Mouse (Mus musculus): Measurements from ENCODE around the gene Kcnb1.

Kcnb1 gene

GRCm38 (mm10) chr2:167128699-167129607, 61.0 kb downstream of the Kcnb1 start:
- peak; percentile 41 for DNase-seq (ENCODE audit: low spot score)

DNA sequence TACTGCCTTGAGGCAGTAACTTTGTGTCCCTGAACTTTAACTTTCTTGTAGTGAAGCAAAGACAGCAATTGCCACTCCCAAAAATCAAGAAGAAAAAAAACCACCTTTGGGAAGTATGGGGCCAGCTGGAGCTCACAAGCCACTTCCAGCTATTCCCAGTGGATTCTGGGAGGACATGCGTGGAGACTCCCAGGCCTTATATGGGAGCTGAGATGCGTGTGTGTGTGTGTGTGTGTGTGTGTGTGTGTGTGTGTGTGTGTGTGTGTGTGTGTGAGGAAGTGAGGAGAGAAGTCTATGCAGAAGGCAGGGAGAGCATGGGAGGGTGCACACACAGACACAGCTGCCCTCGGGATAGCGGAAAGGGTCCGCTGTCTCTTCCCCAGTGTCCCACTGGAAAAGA, 62.6 kb downstream of the Kcnb1 start:
- no peak for DNase-seq (ENCODE audit: low spot score)

DNA sequence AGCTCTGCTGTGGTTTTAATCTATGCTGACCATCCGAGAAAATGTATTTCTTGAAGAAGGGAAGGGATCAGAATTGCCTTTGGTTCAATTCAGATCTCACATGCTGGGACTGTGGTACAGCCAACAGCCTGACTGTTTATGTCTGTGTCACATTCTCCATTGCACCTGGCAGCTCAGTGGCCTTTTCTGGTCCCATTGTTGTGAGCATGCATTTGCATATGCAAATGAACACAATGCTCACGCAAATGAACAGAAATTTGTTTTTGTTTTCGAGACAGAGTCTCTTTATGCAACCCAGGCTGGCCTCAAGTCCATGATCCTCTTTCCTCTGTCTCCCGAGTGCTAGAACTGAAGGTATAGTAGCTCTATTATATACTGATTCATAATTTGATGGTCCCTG, 64.2 kb downstream of the Kcnb1 start:
- DNase-seq (ENCODE audit: low spot score), result no peak

GRCm38 (mm10) chr2:167123936-167124335, 66.0 kb downstream of the Kcnb1 start:
- no peak for DNase-seq (ENCODE audit: low spot score)

- DNase-seq (ENCODE audit: low spot score), result no peak
These were observed 67.2 kb downstream of the Kcnb1 start for GRCm38 (mm10) chr2:167122737-167123136.

DNA sequence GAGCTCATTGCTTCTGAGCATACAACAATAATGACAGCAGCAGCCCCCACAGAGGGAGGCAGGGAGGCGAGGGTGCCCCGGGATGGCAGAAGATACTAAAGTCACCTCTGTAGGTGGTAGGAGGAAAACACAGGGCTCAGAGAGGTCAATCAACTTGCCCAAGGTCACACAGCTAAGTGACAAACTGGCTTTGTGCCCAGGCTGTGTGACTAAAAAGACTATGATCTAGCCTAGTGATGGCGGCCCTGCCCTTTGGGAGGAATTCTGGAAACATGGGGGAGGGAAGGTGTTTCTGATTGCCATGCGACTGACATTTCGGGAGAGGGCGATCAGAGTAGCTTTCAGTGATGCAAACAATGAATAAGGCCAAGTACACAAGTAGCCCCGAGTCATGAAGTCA, 68.0 kb downstream of the Kcnb1 start:
- no peak for DNase-seq (ENCODE audit: low spot score)

DNA sequence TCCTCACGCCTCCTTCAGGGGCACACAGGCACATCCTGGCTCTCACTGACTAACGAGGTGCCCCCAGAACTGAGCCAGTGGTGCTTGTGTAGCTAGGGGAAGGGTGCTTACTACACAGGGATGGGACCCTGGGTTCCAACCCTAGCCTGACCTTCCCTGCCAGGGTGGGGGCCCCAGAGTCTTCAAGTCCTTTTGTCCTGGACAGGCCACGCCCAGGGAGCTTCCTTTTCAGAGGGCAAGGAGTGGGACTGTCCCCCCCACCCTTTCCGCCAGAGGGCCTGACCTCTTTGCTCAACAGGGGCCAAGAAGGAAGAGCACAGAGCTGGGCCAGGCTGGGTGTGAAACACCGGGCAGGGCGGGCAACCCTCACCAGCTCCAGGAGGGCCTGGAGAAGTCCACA, 68.7 kb downstream of the Kcnb1 start:
- no peak for DNase-seq (ENCODE audit: low spot score)

GRCm38 (mm10) chr2:167120186-167120830, 69.6 kb downstream of the Kcnb1 start:
- no peak for DNase-seq (ENCODE audit: low spot score)

- DNase-seq (ENCODE audit: low spot score), result no peak
These were observed 71.9 kb downstream of the Kcnb1 start for GRCm38 (mm10) chr2:167118046-167118445.

DNA sequence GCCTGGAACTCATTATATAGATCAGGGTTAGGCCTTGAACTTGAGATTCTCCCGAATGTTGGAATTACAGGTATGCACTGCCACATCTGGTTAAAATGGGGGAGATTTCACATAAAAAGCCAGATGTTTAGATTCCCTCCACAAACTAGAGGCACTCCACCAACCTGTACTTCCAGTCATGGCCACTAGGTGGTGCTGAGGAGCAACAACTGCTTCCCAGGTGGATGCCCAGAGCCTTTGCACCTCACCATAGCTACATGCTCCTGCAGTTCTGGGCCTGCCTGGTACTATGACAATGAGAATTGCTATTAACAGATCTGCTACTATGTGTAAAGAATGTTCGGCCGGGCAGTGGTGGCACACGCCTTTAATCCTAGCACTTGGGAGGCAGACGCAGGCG, 77.2 kb downstream of the Kcnb1 start:
- DNase-seq (ENCODE audit: low spot score), result peak; percentile 92

DNA sequence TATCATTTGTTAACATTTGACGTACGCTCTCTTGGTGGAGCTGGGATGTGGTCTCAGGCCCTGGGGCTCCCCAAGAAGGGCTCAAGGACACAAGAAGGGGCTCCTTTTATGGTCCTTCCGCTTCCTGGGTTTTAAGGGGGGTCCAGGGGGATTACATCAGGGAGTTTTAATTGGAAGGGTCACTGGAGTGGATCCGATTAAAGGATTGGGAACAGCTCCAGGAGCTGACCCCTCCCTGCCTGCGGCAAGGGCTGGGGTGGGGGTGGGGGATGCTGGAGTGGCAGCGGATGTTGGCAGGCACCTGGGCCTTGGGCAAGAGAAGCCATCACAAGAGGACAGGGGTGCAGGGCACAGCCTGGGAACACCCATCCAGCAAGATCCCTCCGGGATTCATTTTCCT, 77.7 kb downstream of the Kcnb1 start:
- no peak for DNase-seq (ENCODE audit: low spot score)

DNA sequence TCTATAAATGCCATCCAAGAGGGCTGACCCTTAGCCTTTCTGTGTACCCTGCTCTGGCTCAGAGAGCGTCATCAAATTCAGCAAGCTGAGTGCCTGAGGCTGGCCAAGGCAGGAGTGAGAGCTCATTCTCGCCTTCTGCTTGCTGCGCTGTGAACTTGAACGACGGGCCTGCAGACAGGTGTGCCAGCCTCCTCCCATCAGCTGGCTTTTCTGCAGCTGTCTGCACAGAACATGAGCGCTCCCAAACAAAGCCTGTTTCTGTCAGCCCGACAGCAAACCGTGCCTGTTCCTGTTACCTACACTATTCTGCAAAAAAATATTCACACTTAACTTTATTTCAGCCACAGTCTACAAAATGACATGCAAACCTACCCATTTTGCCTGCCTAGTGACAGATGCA, 80.4 kb downstream of the Kcnb1 start:
- no peak for DNase-seq (ENCODE audit: low spot score)

- no peak for DNase-seq (ENCODE audit: low spot score)
These were observed 86.4 kb downstream of the Kcnb1 start for GRCm38 (mm10) chr2:167103546-167103945.

DNA sequence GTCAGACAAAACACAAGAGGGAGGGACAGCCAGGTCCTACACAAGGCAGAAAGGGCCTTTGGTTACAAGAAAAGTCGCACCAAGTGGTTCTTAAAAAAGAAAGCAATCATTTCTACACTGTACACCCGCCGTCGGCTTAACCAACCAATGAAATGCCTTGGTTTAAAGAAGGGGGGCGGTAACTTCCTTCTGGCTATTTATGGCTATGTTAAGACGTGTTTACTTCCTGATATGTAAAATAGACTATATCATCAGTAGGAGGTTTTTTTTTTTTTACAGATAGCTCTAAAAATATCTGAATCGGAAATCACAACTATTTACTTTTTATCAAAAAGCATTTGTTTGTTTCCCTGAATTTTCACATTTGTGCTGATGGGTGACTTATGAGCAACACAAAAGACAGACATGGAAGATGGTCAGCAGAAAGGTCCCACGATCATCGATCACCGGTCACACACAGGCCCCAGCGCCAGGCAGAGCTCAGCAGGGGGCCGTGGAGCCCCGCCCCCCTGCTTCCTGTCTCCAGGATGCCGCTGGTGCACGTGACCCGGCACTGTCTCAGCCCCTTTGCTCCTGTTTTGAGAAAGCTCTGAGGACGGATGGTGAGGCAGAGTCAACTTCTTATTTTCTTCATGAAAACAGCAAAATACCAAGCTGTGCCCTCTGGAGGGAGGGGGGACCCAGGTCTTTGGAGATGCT, 88.1 kb downstream of the Kcnb1 start:
- no peak for DNase-seq (ENCODE audit: low spot score)

GRCm38 (mm10) chr2:167094688-167095087, 95.3 kb downstream of the Kcnb1 start:
- DNase-seq (ENCODE audit: low spot score), result no peak

DNA sequence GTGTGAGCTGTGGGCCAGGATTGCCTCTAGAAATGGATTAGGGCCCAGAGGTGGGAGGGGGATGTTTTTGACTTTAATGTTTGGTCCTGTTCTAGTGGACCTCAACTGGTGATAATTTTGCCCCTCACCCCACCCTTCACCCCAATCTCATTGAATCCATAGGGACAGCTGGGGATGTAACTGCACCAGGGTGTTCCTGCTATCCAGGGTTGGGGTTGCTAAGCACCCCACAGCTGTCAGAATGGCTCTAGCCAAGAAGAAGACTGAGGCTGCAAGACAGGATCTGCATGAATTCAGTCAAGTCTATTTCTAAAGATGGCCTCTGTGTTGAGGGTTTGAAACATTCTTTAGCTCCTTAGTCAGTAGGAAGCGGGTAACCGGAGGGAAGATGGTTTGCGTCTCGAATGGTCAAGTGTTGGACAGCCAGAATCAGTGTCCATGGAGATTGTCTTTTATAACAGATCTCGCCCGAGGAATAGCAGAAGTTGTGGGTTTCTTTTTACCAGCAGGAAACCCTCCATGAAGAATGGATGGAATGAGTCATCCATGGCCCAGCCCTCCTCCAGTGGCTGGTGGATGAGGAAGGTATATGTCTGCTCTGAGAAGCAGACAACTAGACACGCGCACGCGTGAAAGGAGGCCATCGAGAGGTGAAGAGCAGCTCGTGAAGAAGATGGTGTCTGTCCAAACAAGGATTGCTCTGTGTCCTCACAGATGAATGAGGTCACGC, 96.6 kb downstream of the Kcnb1 start:
- DNase-seq (ENCODE audit: low spot score), result no peak

GRCm38 (mm10) chr2:167090271-167090670, 99.7 kb downstream of the Kcnb1 start:
- DNase-seq (ENCODE audit: low spot score), result no peak

DNA sequence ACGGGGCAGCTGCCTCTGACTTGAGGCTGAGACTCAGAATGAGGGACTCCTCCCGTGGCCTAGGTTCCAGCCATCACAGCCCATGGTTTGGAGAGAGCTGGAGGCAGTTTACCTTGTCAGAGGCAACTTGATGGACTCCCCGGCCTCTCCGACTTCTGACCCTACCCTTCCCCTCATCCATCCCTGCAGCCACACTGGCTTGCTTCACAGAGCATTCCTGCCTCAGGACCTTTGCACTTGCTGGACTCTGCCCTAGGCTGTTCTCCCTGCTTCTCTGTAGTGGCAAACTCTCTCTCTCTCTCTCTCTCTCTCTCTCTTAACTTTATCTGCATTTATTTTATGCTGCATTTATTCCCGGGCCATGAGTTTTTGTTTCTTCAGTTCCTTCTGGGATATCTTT, 103.1 kb downstream of the Kcnb1 start:
- DNase-seq (ENCODE audit: low spot score), result no peak

GRCm38 (mm10) chr2:167086092-167086491, 103.9 kb downstream of the Kcnb1 start:
- DNase-seq (ENCODE audit: low spot score), result no peak

- peak; percentile 72 for DNase-seq (ENCODE audit: low spot score)
These were observed 108.3 kb downstream of the Kcnb1 start for GRCm38 (mm10) chr2:167081639-167082038.

- no peak for DNase-seq (ENCODE audit: low spot score)
These were observed 108.8 kb downstream of the Kcnb1 start for GRCm38 (mm10) chr2:167081135-167081534.

DNA sequence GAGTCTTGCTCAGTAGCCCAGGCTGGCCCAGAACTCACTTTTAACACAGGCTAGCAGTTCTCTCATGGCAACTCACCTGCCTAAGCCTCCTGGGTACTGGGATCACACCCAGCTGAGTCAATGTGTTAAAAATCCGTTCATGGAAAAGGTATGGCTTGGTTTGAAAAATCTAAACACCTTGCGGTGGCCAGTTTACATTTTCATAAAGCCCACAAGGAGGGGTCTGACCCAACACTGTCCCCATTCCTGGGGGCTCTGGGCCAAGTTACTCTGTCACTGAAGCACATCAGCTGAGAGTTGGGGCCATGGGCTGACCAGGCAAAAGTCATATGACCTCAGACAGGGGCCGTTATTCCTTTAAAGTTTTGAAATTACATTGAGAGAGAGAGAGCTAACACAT, 109.6 kb downstream of the Kcnb1 start:
- no peak for DNase-seq (ENCODE audit: low spot score)

All from embryo, embryonic 10.5 days (tissue).